Mouse (Mus musculus): Measurements from ENCODE around the gene Hist1h3b. TPM values are rescaled to one million over a fixed set of nuclear protein-coding genes. Genes with fewer than 3 reads are reported as not detected.

Hist1h3b gene
- 29.5 to 64.1 TPM (median 35.4 TPM) in 4 replicates for total RNA-seq (2023)

GRCm38 (mm10) chr13:23752067-23752741 is at the start of gene Hist1h3b:
Gene Hist1h3b, plus strand, starts transcription at chr13:23752267.

GRCm38 (mm10) chr13:23710374-23711089 is 41.5 kb upstream of the Hist1h3b start, which contains the start of gene Hfe:
Gene Hfe, minus strand, starts transcription at chr13:23710854.

GRCm38 (mm10) chr13:23738677-23739068 is 13.4 kb upstream of the Hist1h3b start, which contains the start of gene Hist1h1c:
Gene Hist1h1c, plus strand, starts transcription at chr13:23738808.

GRCm38 (mm10) chr13:23745381-23746161 is 6.5 kb upstream of the Hist1h3b start, which contains the start of gene Hist1h3c:
Gene Hist1h3c, minus strand, starts transcription at chr13:23745602.

GRCm38 (mm10) chr13:23746201-23747080 is 5.6 kb upstream of the Hist1h3b start, which contains the start of gene Hist1h2bb:
Gene Hist1h2bb, plus strand, starts transcription at chr13:23746734.

GRCm38 (mm10) chr13:23750839-23751477 is 1.1 kb upstream of the Hist1h3b start, which contains the start of gene Hist1h2ab:
Gene Hist1h2ab, plus strand, starts transcription at chr13:23751126.

GRCm38 (mm10) chr13:23756790-23757189 is 4.7 kb downstream of the Hist1h3b start, which contains the start of gene Hist1h4b:
Gene Hist1h4b, plus strand, starts transcription at chr13:23757013.

GRCm38 (mm10) chr13:23760972-23761864 is 9.2 kb downstream of the Hist1h3b start, which contains the start of gene Hist1h4a:
Gene Hist1h4a, minus strand, starts transcription at chr13:23761230.

GRCm38 (mm10) chr13:23761871-23762821 is 10.1 kb downstream of the Hist1h3b start, which contains the start of gene Hist1h3a:
Gene Hist1h3a, minus strand, starts transcription at chr13:23762386.

GRCm38 (mm10) chr13:23763586-23764323 is 11.7 kb downstream of the Hist1h3b start, which contains the start of gene Hist1h1a:
Gene Hist1h1a, plus strand, starts transcription at chr13:23763666.

GRCm38 (mm10) chr13:23769613-23770012 is 17.5 kb downstream of the Hist1h3b start, which contains the start of gene Trim38:
Gene Trim38, plus strand, starts transcription at chr13:23769913.

Other genes with a start within 250 kb of the Hist1h3b start
- 312 to 413 TPM (median 355 TPM) in 4 replicates for gene Hist1h4h, start 221.2 kb upstream of the Hist1h3b start, total RNA-seq (2023)
- gene Hist1h2af, start 218.4 kb upstream of the Hist1h3b start, total RNA-seq (2023): 8.2 to 18.3 TPM (median 14.4 TPM) in 4 replicates
- 4.0 to 5.5 TPM (median 4.9 TPM) in 3 of 4 replicates, not detected in the other for gene Hist1h3g, start 216.8 kb upstream of the Hist1h3b start, total RNA-seq (2023)
- 9.7 to 15.7 TPM (median 11.4 TPM) in 4 replicates for gene Hist1h2bh, start 208.9 kb upstream of the Hist1h3b start, total RNA-seq (2023)
- gene Hist1h3f, start 208.2 kb upstream of the Hist1h3b start, total RNA-seq (2023): 116 to 135 TPM (median 127 TPM) in 4 replicates
- 64.1 to 86.2 TPM (median 72.6 TPM) in 4 replicates for gene Hist1h4f, start 200.6 kb upstream of the Hist1h3b start, total RNA-seq (2023)
- gene Hist1h1d, start 199.0 kb upstream of the Hist1h3b start, total RNA-seq (2023): 20.7 to 25.2 TPM (median 22.9 TPM) in 4 replicates
- gene Hist1h3e, start 189.9 kb upstream of the Hist1h3b start, total RNA-seq (2023): 302 to 339 TPM (median 312 TPM) in 4 replicates
- 20.2 to 28.2 TPM (median 23.3 TPM) in 4 replicates for gene Hist1h2ae, start 181.0 kb upstream of the Hist1h3b start, total RNA-seq (2023)
- 455 to 535 TPM (median 493 TPM) in 4 replicates for gene Hist1h2bg, start 180.9 kb upstream of the Hist1h3b start, total RNA-seq (2023)
- gene Hist1h2bf, start 178.1 kb upstream of the Hist1h3b start, total RNA-seq (2023): 223 to 279 TPM (median 234 TPM) in 4 replicates
- gene Hist1h2ad, start 177.9 kb upstream of the Hist1h3b start, total RNA-seq (2023): 18.6 to 61.8 TPM (median 42.9 TPM) in 4 replicates
- 33.1 to 41.7 TPM (median 35.9 TPM) in 4 replicates for gene Hist1h3d, start 176.5 kb upstream of the Hist1h3b start, total RNA-seq (2023)
- 149 to 174 TPM (median 170 TPM) in 4 replicates for gene Hist1h4d, start 170.7 kb upstream of the Hist1h3b start, total RNA-seq (2023)
- 31.4 to 39.8 TPM (median 37.8 TPM) in 4 replicates for gene Hist1h2be, start 131.1 kb upstream of the Hist1h3b start, total RNA-seq (2023)
- gene Hist1h1e, start 129.7 kb upstream of the Hist1h3b start, total RNA-seq (2023): 317 to 365 TPM (median 333 TPM) in 4 replicates
- 9.3 to 10.9 TPM (median 9.8 TPM) in 4 replicates for gene Hist1h2ac, start 68.3 kb upstream of the Hist1h3b start, total RNA-seq (2023)
- 16.6 to 23.0 TPM (median 18.7 TPM) in 4 replicates for gene Hist1h2bc, start 68.1 kb upstream of the Hist1h3b start, total RNA-seq (2023)
- gene Hist1h1t, start 56.5 kb upstream of the Hist1h3b start, total RNA-seq (2023): 0.67 to 1.3 TPM in 2 of 4 replicates, not detected in the others
- gene Hist1h4c, start 53.8 kb upstream of the Hist1h3b start, total RNA-seq (2023): 174 to 205 TPM (median 189 TPM) in 4 replicates
- gene Hfe, start 41.4 kb upstream of the Hist1h3b start, total RNA-seq (2023): 0.48 to 1.5 TPM (median 1.1 TPM) in 4 replicates
- 857 to 1,008 TPM (median 880 TPM) in 4 replicates for gene Hist1h1c, start 13.5 kb upstream of the Hist1h3b start, total RNA-seq (2023)
- gene Hist1h3c, start 6.7 kb upstream of the Hist1h3b start, total RNA-seq (2023): 9.0 to 14.7 TPM (median 11.7 TPM) in 4 replicates
- gene Hist1h2bb, start 5.5 kb upstream of the Hist1h3b start, total RNA-seq (2023): 65.5 to 82.0 TPM (median 72.9 TPM) in 4 replicates
- gene Hist1h2ab, start 1.1 kb upstream of the Hist1h3b start, total RNA-seq (2023): 38.9 to 112 TPM (median 74.0 TPM) in 4 replicates
- 81.8 to 123 TPM (median 110 TPM) in 4 replicates for gene Hist1h4b, start 4.7 kb downstream of the Hist1h3b start, total RNA-seq (2023)
- 189 to 269 TPM (median 202 TPM) in 4 replicates for gene Hist1h4a, start 9.0 kb downstream of the Hist1h3b start, total RNA-seq (2023)
- gene Hist1h3a, start 10.1 kb downstream of the Hist1h3b start, total RNA-seq (2023): 385 to 444 TPM (median 390 TPM) in 4 replicates
- 35.5 to 38.6 TPM (median 37.0 TPM) in 4 replicates for gene Hist1h1a, start 11.4 kb downstream of the Hist1h3b start, total RNA-seq (2023)
- not detected in 4 replicates for gene Trim38, start 17.6 kb downstream of the Hist1h3b start, total RNA-seq (2023)
- not detected in 4 replicates for gene Slc17a2, start 54.7 kb downstream of the Hist1h3b start, total RNA-seq (2023)
- gene Slc17a3, start 87.2 kb downstream of the Hist1h3b start, total RNA-seq (2023): not detected in 4 replicates
- not detected in 4 replicates for gene Slc17a1, start 115.5 kb downstream of the Hist1h3b start, total RNA-seq (2023)
- not detected in 4 replicates for gene Slc17a4, start 162.7 kb downstream of the Hist1h3b start, total RNA-seq (2023)
- gene Hist1h2ba, start 181.9 kb downstream of the Hist1h3b start, total RNA-seq (2023): not detected in 4 replicates
- gene Hist1h2aa, start 182.2 kb downstream of the Hist1h3b start, total RNA-seq (2023): not detected in 4 replicates
- gene Scgn, start 238.9 kb downstream of the Hist1h3b start, total RNA-seq (2023): not detected in 4 replicates